Mouse (Mus musculus) heart, adult 2 months (tissue): ENCODE results near the gene Ephb1.

Experiments
- CTCF ChIP-seq: fragments of 200-600 bp; IDR thresholded peaks from 2 replicates; pipeline ENCODE4 v1.8.1; 2022; ENCODE audit warnings: antibody characterized with exemption, mild to moderate bottlenecking, moderate library complexity
- EP300 ChIP-seq: fragments of 200-500 bp; IDR thresholded peaks from 2 replicates; pipeline ENCODE4 v1.6.1; 2011; ENCODE audit warnings: low read depth, low read length, control low read depth; ENCODE audit not compliant: insufficient read depth
- POLR2A ChIP-seq: fragments of 200-500 bp; IDR thresholded peaks from 2 replicates; pipeline ENCODE4 v1.6.1; 2011; ENCODE audit warnings: mild to moderate bottlenecking, low read depth, low read length, control low read depth; ENCODE audit not compliant: insufficient read depth

DNA sequence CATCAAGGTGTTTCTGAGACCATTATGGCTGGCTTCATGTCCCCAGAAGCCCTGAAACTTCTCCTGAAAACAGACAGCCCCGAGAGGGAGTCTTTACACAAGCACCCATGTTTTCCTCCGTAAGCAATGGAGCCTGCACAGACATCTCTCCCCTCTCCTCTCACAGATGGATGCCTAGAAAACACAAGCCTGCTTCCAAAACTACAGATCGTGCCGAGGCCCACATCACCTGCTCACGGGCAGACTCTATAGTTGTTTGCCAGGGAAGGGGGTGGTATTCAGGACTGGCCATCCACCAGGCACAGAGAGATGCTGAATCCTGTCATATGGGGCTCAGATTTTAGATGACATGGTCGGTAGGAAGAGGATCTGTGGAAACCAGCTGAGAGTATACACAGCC is 98.7 kb downstream of the Ephb1 start:
- TF ChIP-seq CTCF: no peak
- no peak for TF ChIP-seq POLR2A
- TF ChIP-seq EP300: no peak
